Mouse (Mus musculus) liver, adult 2 months (tissue): ENCODE measurements around the gene Crtac1.

Experiments
- CTCF ChIP-seq: fragments of 200-500 bp; IDR thresholded peaks from 2 replicates; pipeline ENCODE4 v1.5.1; 2011; ENCODE audit warnings: low read depth, low read length, control low read depth
- POLR2A ChIP-seq: fragments of 200-500 bp; IDR thresholded peaks from 2 replicates; pipeline ENCODE4 v1.6.1; 2011; ENCODE audit warnings: low read length, control low read depth; ENCODE audit not compliant: insufficient read depth; ENCODE audit errors: extremely low read depth

- TF ChIP-seq CTCF (no peak), POLR2A (no peak)
Measured at GRCm38 (mm10) chr19:42268337-42268736, 163.2 kb downstream of the Crtac1 start.
